Mouse (Mus musculus) macrophage (primary cell): ENCODE results near the gene Gm2696. TPM values are rescaled to one million over a fixed set of nuclear protein-coding genes. Genes with fewer than 3 reads are reported as not detected.
"Not testable (repeated sequence)": the region's sequence is repeated elsewhere in the genome, so short reads cannot be mapped to it uniquely, and the experiment has no call there.

Experiments
- H3K27ac ChIP-seq: fragments of 350-480 bp; formaldehyde crosslinking; 2 replicates; pipeline ENCODE4 v1.9.0; 2021
- H3K36me3 ChIP-seq: fragments of 350-480 bp; formaldehyde crosslinking; 2 replicates; pipeline ENCODE4 v1.9.0; 2021; ENCODE audit errors: inconsistent target
- H3K4me3 ChIP-seq: fragments of 350-480 bp; formaldehyde crosslinking; 2 replicates; pipeline ENCODE4 v1.9.0; 2021; ENCODE audit errors: inconsistent target
- H3K79me2 ChIP-seq: fragments of 350-480 bp; formaldehyde crosslinking; 2 replicates; pipeline ENCODE4 v1.9.0; 2021; ENCODE audit errors: inconsistent target
- WGBS: methylation state at CpG from one replicate; pipeline ENCODE4 v1.1.7; 2026; ENCODE audit warnings: inconsistent platforms; ENCODE audit not compliant: missing documents; 5-methylcytosine and 5-hydroxymethylcytosine counted together
- polyA plus RNA-seq: library from polyadenylated mRNA; stranded (reverse); fragments of 250-400 nt; gene quantifications from 3 replicates; pipeline ENCODE4 v1.2.4, GENCODE M21; 2018; ENCODE audit warnings: inconsistent platforms
- total RNA-seq, 78 experiments: library from RNA; depleted of rRNA; stranded (reverse); fragments of 250-400 nt; gene quantifications; 1 replicate in 9 of 78; 2 replicates in 24 of 78; 3 replicates in 43 of 78; 4 replicates in 2 of 78; pipeline ENCODE4 v1.2.4; 2018; ENCODE audit warnings: inconsistent platforms in 56 of 78

Gene Gm2696
- not detected for total RNA-seq (2018; cell fraction: chromatin; rRNA removed)
- not detected for total RNA-seq (2018; cell fraction: cytosol; rRNA removed)
- not detected for total RNA-seq (2018; cell fraction: nucleus; rRNA removed)
- polyA plus RNA-seq: not detected in 3 replicates

- no peak within 1 kb of the TSS for H3K4me3 ChIP-seq
- no peaks in the 10 kb centered on the region for H3K36me3 ChIP-seq
- no peaks in the 10 kb centered on the region for H3K79me2 ChIP-seq
- no peak within 1 kb of the TSS for H3K27ac ChIP-seq
- WGBS: 55% methylated on average over 4 of the region's 4 CpGs
Observed at GRCm38 (mm10) chr10:77814382-77814781, at the start of gene Gm2696. Gene Gm2696, plus strand, starts transcription at chr10:77814682.

- Histone ChIP-seq H3K36me3 (no peaks in the 10 kb centered on the region), H3K27ac (no peak overlapping the region), H3K79me2 (no peaks in the 10 kb centered on the region), H3K4me3 (no peak overlapping the region)
- 92% methylated on average over 1 of the region's 1 CpGs for WGBS
Observed at GRCm38 (mm10) chr10:77769727-77770126, 44.8 kb upstream of the Gm2696 start.

GRCm38 (mm10) chr10:77771225-77771624, 43.3 kb upstream of the Gm2696 start, which contains the start of gene Gm3238:
Gene Gm3238, minus strand, starts transcription at chr10:77771325.
- WGBS: no CpG with 5 or more reads among the region's 1 CpGs
- not testable (repeated sequence) for H3K36me3 ChIP-seq, H3K4me3 ChIP-seq, H3K27ac ChIP-seq, H3K79me2 ChIP-seq

- no CpG with 5 or more reads among the region's 3 CpGs for WGBS
- not testable (repeated sequence) for H3K36me3 ChIP-seq
Observed at GRCm38 (mm10) chr10:77772142-77772541, 42.3 kb upstream of the Gm2696 start.

GRCm38 (mm10) chr10:77776844-77777243, 37.6 kb upstream of the Gm2696 start, which contains the start of gene Gm7138:
Gene Gm7138, minus strand, starts transcription at chr10:77776944.
- H3K79me2 ChIP-seq, H3K27ac ChIP-seq, H3K36me3 ChIP-seq, H3K4me3 ChIP-seq: not testable (repeated sequence)
- WGBS: 80% methylated on average over 1 of the region's 1 CpGs

More at GRCm38 (mm10) chr10:77772142-77772541, 42.3 kb upstream of the Gm2696 start:
- not testable (repeated sequence) for H3K79me2 ChIP-seq, H3K27ac ChIP-seq, H3K4me3 ChIP-seq

- H3K36me3 ChIP-seq, H3K4me3 ChIP-seq, H3K79me2 ChIP-seq, H3K27ac ChIP-seq: not testable (repeated sequence)
- no CpG with 5 or more reads among the region's 1 CpGs for WGBS
Observed at GRCm38 (mm10) chr10:77782442-77782841, 32.0 kb upstream of the Gm2696 start, which contains the start of gene Gm3250. Gene Gm3250, minus strand, starts transcription at chr10:77782542.

GRCm38 (mm10) chr10:77783396-77783795, 31.1 kb upstream of the Gm2696 start:
- no CpG with 5 or more reads among the region's 3 CpGs for WGBS
- H3K4me3 ChIP-seq, H3K27ac ChIP-seq, H3K79me2 ChIP-seq, H3K36me3 ChIP-seq: not testable (repeated sequence)

GRCm38 (mm10) chr10:77787876-77788275, 26.6 kb upstream of the Gm2696 start, which contains the start of gene Gm7137:
Gene Gm7137, minus strand, starts transcription at chr10:77788200.
- WGBS: no CpG with 5 or more reads among the region's 1 CpGs
- H3K4me3 ChIP-seq, H3K36me3 ChIP-seq, H3K27ac ChIP-seq, H3K79me2 ChIP-seq: not testable (repeated sequence)

GRCm38 (mm10) chr10:77788621-77789020, 25.9 kb upstream of the Gm2696 start:
- no peaks in the 10 kb centered on the region for H3K36me3 ChIP-seq
- no peaks in the 10 kb centered on the region for H3K79me2 ChIP-seq
- 78% methylated on average over 2 of the region's 2 CpGs for WGBS
- no peak overlapping the region for H3K4me3 ChIP-seq
- no peak overlapping the region for H3K27ac ChIP-seq

- Histone ChIP-seq H3K36me3 (no peaks in the 10 kb centered on the region), H3K27ac (no peak within 1 kb of the TSS), H3K79me2 (no peaks in the 10 kb centered on the region), H3K4me3 (no peak within 1 kb of the TSS)
- WGBS: 78% methylated on average over 2 of the region's 2 CpGs
Observed at GRCm38 (mm10) chr10:77794976-77795375, 19.5 kb upstream of the Gm2696 start, which contains the start of gene Gm9639. Gene Gm9639, minus strand, starts transcription at chr10:77795076.

GRCm38 (mm10) chr10:77797677-77798076, 16.8 kb upstream of the Gm2696 start:
- no peak overlapping the region for H3K4me3 ChIP-seq
- 66% methylated on average over 3 of the region's 3 CpGs for WGBS
- no peak overlapping the region for H3K27ac ChIP-seq
- H3K79me2 ChIP-seq: no peaks in the 10 kb centered on the region
- H3K36me3 ChIP-seq: no peaks in the 10 kb centered on the region

GRCm38 (mm10) chr10:77798164-77798920, 16.1 kb upstream of the Gm2696 start:
- not testable (repeated sequence) for H3K27ac ChIP-seq, H3K36me3 ChIP-seq, H3K79me2 ChIP-seq, H3K4me3 ChIP-seq
- WGBS: 65% methylated on average over 2 of the region's 3 CpGs

- no peaks in the 10 kb centered on the region for H3K36me3 ChIP-seq
- no peak within 1 kb of the TSS for H3K27ac ChIP-seq
- H3K79me2 ChIP-seq: no peaks in the 10 kb centered on the region
- WGBS: 61% methylated on average over 8 of the region's 8 CpGs
- H3K4me3 ChIP-seq: no peak within 1 kb of the TSS
Observed at GRCm38 (mm10) chr10:77798921-77799508, 15.5 kb upstream of the Gm2696 start, which contains the start of gene Gm19668. Gene Gm19668, minus strand, starts transcription at chr10:77799133.

GRCm38 (mm10) chr10:77804095-77804494, 10.4 kb upstream of the Gm2696 start:
- no peak overlapping the region for H3K4me3 ChIP-seq
- no peak overlapping the region for H3K27ac ChIP-seq
- no peaks in the 10 kb centered on the region for H3K79me2 ChIP-seq
- 71% methylated on average over 3 of the region's 3 CpGs for WGBS
- no peaks in the 10 kb centered on the region for H3K36me3 ChIP-seq

- Histone ChIP-seq H3K4me3 (no peak within 1 kb of the TSS), H3K27ac (no peak within 1 kb of the TSS), H3K36me3 (no peaks in the 10 kb centered on the region), H3K79me2 (no peaks in the 10 kb centered on the region)
- WGBS: 78% methylated on average over 5 of the region's 5 CpGs
Observed at GRCm38 (mm10) chr10:77811743-77812142, 2.7 kb upstream of the Gm2696 start, which contains the start of gene Gm9507. Gene Gm9507, minus strand, starts transcription at chr10:77811843.
